Mouse (Mus musculus) ES-E14 (cell line): ENCODE results near the gene Cdhr2. TPM values are rescaled to one million over a fixed set of nuclear protein-coding genes. Genes with fewer than 3 reads are reported as not detected.

ENCODE experiments used
- DNase-seq: peaks from one replicate; pipeline ENCODE4 v3.0.0-alpha.2; 2013; ENCODE audit warnings: low read depth, low spot score
- H3K27ac ChIP-seq: 2 replicates; pipeline ENCODE4 v1.5.1; 2012; ENCODE audit warnings: low read depth, mild to moderate bottlenecking, low read length, moderate library complexity, mixed read lengths; ENCODE audit not compliant: poor library complexity, insufficient read depth, severe bottlenecking
- H3K36me3 ChIP-seq: 2 replicates; pipeline ENCODE4 v1.6.1; 2012; ENCODE audit warnings: mild to moderate bottlenecking, low read length, moderate library complexity, mixed read lengths; ENCODE audit not compliant: control insufficient read depth, poor library complexity, insufficient read depth, severe bottlenecking
- H3K4me1 ChIP-seq, 2 experiments: fragments of 150-350 bp in 1 of 2; sonication (generic) in 1 of 2; 2 replicates each; pipeline ENCODE4 v1.6.1; 2012; ENCODE audit warnings: low read length in 2 of 2, mild to moderate bottlenecking in 1 of 2, mixed read lengths in 1 of 2; ENCODE audit not compliant: control insufficient read depth in 2 of 2, insufficient read depth in 2 of 2, poor library complexity in 1 of 2
- H3K4me3 ChIP-seq, 2 experiments: fragments of 150-350 bp in 1 of 2; sonication (generic) in 1 of 2; 2 replicates each; pipeline ENCODE4 v1.5.1; 2012; ENCODE audit warnings: low read length in 2 of 2, low read depth in 1 of 2, mild to moderate bottlenecking in 1 of 2, mixed read lengths in 1 of 2; ENCODE audit not compliant: insufficient read depth in 1 of 2, poor library complexity in 1 of 2, severe bottlenecking in 1 of 2
- H3K9ac ChIP-seq: 2 replicates; pipeline ENCODE4 v1.6.1; 2012; ENCODE audit warnings: low read depth, mild to moderate bottlenecking, low read length, mixed read lengths; ENCODE audit not compliant: poor library complexity, insufficient read depth, severe bottlenecking
- H3K9me3 ChIP-seq: fragments of 150-350 bp; sonication (generic); 2 replicates; pipeline ENCODE4 v1.6.1; 2012; ENCODE audit warnings: low read depth, mild to moderate bottlenecking, low read length; ENCODE audit not compliant: control insufficient read depth, insufficient read depth
- CHD2 ChIP-seq: IDR thresholded peaks from 2 replicates; pipeline ENCODE4 v1.6.1; 2014; ENCODE audit warnings: mild to moderate bottlenecking, low read depth, low read length, inconsistent platforms
- HCFC1 ChIP-seq: IDR thresholded peaks from 2 replicates; pipeline ENCODE4 v1.6.1; 2012; ENCODE audit warnings: low read length, inconsistent platforms, borderline replicate concordance; ENCODE audit not compliant: insufficient read depth
- MAFK ChIP-seq: IDR thresholded peaks from 2 replicates; pipeline ENCODE4 v1.6.1; 2014; ENCODE audit warnings: mild to moderate bottlenecking, low read depth, low read length, inconsistent platforms; ENCODE audit not compliant: insufficient read depth
- ZC3H11A ChIP-seq: IDR thresholded peaks from 2 replicates; pipeline ENCODE4 v1.6.1; 2012; ENCODE audit warnings: low read depth, mild to moderate bottlenecking, inconsistent platforms, low read length, borderline replicate concordance
- ZNF384 ChIP-seq: IDR thresholded peaks from 2 replicates; pipeline ENCODE4 v1.6.1; 2012; ENCODE audit warnings: low read depth, low read length, inconsistent platforms
- in situ Hi-C, 2 experiments: fragments of 600-800 bp; cut with MboI; formaldehyde crosslinking; loops; one replicate each; pipeline ENCODE4 v1.15.1; 2025; ENCODE audit warnings: low sequenced_read_pairs in 2 of 2, inconsistent platforms in 1 of 2; ENCODE audit not compliant: unreplicated experiment in 2 of 2
- total RNA-seq: library from RNA; depleted of rRNA; stranded (reverse); fragments of 300-350 nt; gene quantifications from 2 replicates; pipeline ENCODE4 v1.2.3, GENCODE M21; 2012

Gene Cdhr2
- total RNA-seq, 1 experiment: 0.31 TPM

DNA sequence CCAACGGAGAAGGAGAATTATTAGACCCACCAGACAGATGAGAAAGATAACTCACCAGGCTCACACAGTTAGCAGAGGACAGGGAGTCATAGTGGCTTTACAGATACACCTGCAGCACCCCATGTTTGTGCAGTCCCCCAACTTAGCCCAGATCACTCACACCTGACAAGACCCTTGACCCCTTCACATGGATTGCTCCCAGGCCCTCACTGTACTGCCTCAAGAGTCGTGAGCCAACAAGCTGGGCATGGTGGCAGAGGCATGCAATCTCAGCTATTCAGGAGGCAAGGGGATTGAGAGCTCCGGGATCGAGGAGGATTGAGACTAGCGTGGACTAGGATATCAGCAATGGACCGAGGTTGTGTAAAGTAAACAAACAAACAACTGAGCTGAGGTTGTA, 52.5 kb downstream of the Cdhr2 start:
- Histone ChIP-seq H3K36me3 (no peaks in the 10 kb centered on the region), H3K4me1 (peaks cover 0 to 2% of the 10 kb centered on the region in 2 experiments; a peak in 1 of 4 replicates), H3K9ac (no peak overlapping the region), H3K9me3 (no peaks in the 10 kb centered on the region), H3K4me3 (no peak overlapping the region), H3K27ac (no peak overlapping the region)
- no peak for DNase-seq
- TF ChIP-seq MAFK (no peak), ZC3H11A (no peak), HCFC1 (no peak), ZNF384 (no peak), CHD2 (no peak)
- in situ Hi-C loops: no loop called here

GRCm38 (mm10) chr13:54754169-54755080, 53.2 kb downstream of the Cdhr2 start:
- no peak for DNase-seq
- no peak overlapping the region for H3K9ac ChIP-seq
- no peaks in the 10 kb centered on the region for H3K9me3 ChIP-seq
- H3K27ac ChIP-seq: no peak overlapping the region
- no peak for TF ChIP-seq ZC3H11A
- no peak for TF ChIP-seq ZNF384
- no peak for TF ChIP-seq CHD2
- no peak for TF ChIP-seq HCFC1
- no peak for TF ChIP-seq MAFK
- H3K36me3 ChIP-seq: no peaks in the 10 kb centered on the region
- peaks cover 0 to 5% of the 10 kb centered on the region in 2 experiments; a peak in 2 of 4 replicates for H3K4me1 ChIP-seq
- H3K4me3 ChIP-seq: no peak overlapping the region
- in situ Hi-C loops: no loop called here

DNA sequence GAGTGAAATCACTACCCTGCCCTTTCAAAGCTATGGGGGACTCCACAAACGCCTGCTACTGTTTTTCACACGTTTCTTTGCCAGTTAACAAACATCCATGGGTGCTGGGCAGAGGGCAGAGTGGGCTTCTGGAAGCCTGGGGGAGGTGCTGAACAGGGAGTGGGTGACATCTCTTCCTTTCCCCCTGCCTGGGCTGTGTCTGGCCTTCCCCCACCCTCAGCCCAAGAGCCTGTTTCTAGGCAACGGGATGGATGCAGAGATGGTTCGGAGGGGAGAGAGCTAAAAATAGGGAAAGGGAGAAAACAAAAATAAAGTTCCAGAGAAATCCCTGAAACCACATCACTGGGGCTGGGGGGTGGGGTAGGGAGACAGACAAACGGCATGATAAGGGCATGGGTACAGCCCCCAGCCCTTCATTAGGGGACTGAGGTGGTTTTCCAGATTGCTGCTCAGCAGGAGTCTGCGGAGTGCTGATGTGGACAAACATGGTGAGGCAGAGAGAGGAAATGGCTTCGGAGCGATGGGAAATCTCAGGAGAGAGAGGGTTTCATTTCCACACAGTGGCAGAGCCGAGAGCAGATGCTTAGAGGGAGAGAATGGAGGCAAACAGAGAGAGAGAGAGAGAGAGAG, 54.1 kb downstream of the Cdhr2 start:
- no peak overlapping the region for H3K4me3 ChIP-seq
- H3K9me3 ChIP-seq: no peaks in the 10 kb centered on the region
- in situ Hi-C loops: no loop called here

GRCm38 (mm10) chr13:54756156-54756712, 55.0 kb downstream of the Cdhr2 start:
- TF ChIP-seq ZNF384 (no peak), HCFC1 (no peak), ZC3H11A (no peak), MAFK (no peak), CHD2 (no peak)
- H3K4me1 ChIP-seq: peaks cover 0 to 7% of the 10 kb centered on the region in 2 experiments; a peak in 2 of 4 replicates
- no peaks in the 10 kb centered on the region for H3K36me3 ChIP-seq
- no peak overlapping the region for H3K27ac ChIP-seq
- H3K9me3 ChIP-seq: no peaks in the 10 kb centered on the region
- DNase-seq: no peak
- in situ Hi-C loops: no loop called here
- H3K9ac ChIP-seq: no peak overlapping the region
- H3K4me3 ChIP-seq: no peak overlapping the region

More for the DNA sequence above, 54.1 kb downstream of the Cdhr2 start:
- Histone ChIP-seq H3K36me3 (no peaks in the 10 kb centered on the region), H3K9ac (no peak overlapping the region), H3K4me1 (peaks cover 0 to 7% of the 10 kb centered on the region in 2 experiments; a peak in 2 of 4 replicates), H3K27ac (no peak overlapping the region)
- TF ChIP-seq MAFK: no peak
- TF ChIP-seq CHD2: no peak
- TF ChIP-seq HCFC1: no peak
- no peak for TF ChIP-seq ZC3H11A
- no peak for TF ChIP-seq ZNF384
- DNase-seq: no peak
